Mouse (Mus musculus) kidney, embryonic 14.5 days (tissue): ENCODE results near the gene Hif1an. TPM values are rescaled to one million over a fixed set of nuclear protein-coding genes. Genes with fewer than 3 reads are reported as not detected.

Source experiments
- ATAC-seq: fragments of 200-750 bp; cut with Nextera tagmentation; 2 replicates; pipeline ENCODE4 v1.8.0; 2017; ENCODE audit warnings: moderate number of reproducible peaks, mild to moderate bottlenecking, moderate TSS enrichment, moderate library complexity; ENCODE audit not compliant: low FRiP score, low TSS enrichment
- H3K27ac ChIP-seq: fragments of 300-500 bp; sonication (generic); 2 replicates; pipeline ENCODE4 v1.5.1; 2014; ENCODE audit warnings: low read depth, mild to moderate bottlenecking, low read length, moderate library complexity, mixed read lengths
- H3K27me3 ChIP-seq: fragments of 300-500 bp; sonication (generic); 2 replicates; pipeline ENCODE4 v1.6.1; 2014; ENCODE audit warnings: mild to moderate bottlenecking, low read length; ENCODE audit not compliant: control insufficient read depth, insufficient read depth
- H3K36me3 ChIP-seq: fragments of 300-500 bp; sonication (generic); 2 replicates; pipeline ENCODE4 v1.6.1; 2014; ENCODE audit warnings: low read length, mixed read lengths; ENCODE audit not compliant: control insufficient read depth, insufficient read depth
- H3K4me1 ChIP-seq: fragments of 300-500 bp; sonication (generic); 2 replicates; pipeline ENCODE4 v1.6.1; 2014; ENCODE audit warnings: low read length, mixed read lengths; ENCODE audit not compliant: control insufficient read depth, insufficient read depth
- H3K4me2 ChIP-seq: fragments of 300-500 bp; sonication (generic); replicated peaks from 2 replicates; pipeline ENCODE4 v1.6.1; 2014; ENCODE audit warnings: low read depth, mild to moderate bottlenecking, low read length
- H3K4me3 ChIP-seq: fragments of 300-500 bp; sonication (generic); 2 replicates; pipeline ENCODE4 v1.5.1; 2014; ENCODE audit warnings: mild to moderate bottlenecking, low read length
- H3K9ac ChIP-seq: fragments of 300-500 bp; sonication (generic); 2 replicates; pipeline ENCODE4 v1.6.1; 2014; ENCODE audit warnings: low read depth, mild to moderate bottlenecking, low read length, moderate library complexity
- H3K9me3 ChIP-seq: fragments of 300-500 bp; sonication (generic); 2 replicates; pipeline ENCODE4 v1.6.1; 2016; ENCODE audit warnings: low read length; ENCODE audit not compliant: control insufficient read depth
- WGBS: fragments of 180-500 bp; shearing (Covaris S2); extraction: QIAGEN DNeasy Blood & Tissue Kit; methylation state at CpG from one replicate; pipeline ENCODE4 v1.1.7; 2014; 5-methylcytosine and 5-hydroxymethylcytosine counted together
- polyA plus RNA-seq: library from polyadenylated mRNA; unstranded; fragments of >200 nt; fragmentation: Nextera tagmentation; extraction: Ambion mirVana; gene quantifications from 2 replicates; pipeline ENCODE4 v1.2.1, GENCODE M21; 2014

Hif1an gene
- polyA plus RNA-seq, 1 experiment from 2014 or later = 28.0 TPM

DNA sequence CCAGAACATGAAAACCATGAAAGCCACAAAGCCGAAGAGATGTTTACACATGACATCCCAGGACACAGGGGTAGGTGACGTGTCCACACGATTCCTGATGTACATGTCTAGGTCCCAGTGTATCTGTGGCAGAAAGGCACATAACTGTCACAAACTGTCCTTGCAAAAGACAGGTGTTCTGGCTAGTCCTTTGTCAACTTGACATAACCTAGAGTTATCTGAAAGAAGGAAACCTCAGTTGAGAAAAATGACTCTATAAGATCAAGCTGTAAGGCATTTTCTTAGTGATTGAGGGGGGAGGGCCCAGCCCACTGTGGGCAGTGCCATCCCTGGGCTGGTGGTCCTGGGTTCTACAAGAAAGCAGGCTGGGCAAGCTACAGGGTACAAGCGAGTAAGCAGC, 9.9 kb upstream of the Hif1an start, which contains the start of gene Gm20538:
Gene Gm20538 (minus strand): TSS at position 101 of the 400 bp plus-strand sequence.
- no peaks in the 10 kb centered on the region for H3K27me3 ChIP-seq
- no peak within 1 kb of the TSS for H3K27ac ChIP-seq
- peaks cover 45% of the 10 kb centered on the region for H3K36me3 ChIP-seq
- 96% methylated on average over 4 of the region's 4 CpGs for WGBS
- H3K4me3 ChIP-seq = no peak within 1 kb of the TSS; the same call in 1 of the 2 replicates
- H3K9me3 ChIP-seq = no peaks in the 10 kb centered on the region
- peaks cover 13% of the 10 kb centered on the region for H3K4me1 ChIP-seq
- H3K9ac ChIP-seq = no peak within 1 kb of the TSS
- no peak for ATAC-seq
- no peak within 1 kb of the TSS for H3K4me2 ChIP-seq

DNA sequence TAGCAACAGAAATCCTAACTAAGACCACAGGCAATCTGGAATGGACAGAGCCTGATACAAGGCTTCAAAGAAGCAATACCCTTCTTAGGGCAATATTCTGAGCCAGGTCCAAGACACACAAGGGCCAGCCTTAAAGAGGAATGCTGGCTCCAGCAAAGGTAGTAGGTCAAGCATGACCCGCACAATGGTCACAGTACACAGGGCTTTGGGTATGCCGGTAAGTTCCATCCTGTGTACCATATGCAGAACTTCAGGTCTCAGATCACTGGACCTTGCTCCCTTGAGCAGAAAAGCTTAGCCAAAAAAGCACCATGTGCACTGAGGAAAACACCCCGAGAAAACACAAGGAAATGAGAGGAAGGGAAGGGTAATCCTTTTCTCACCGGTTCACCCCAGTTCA, 9.4 kb upstream of the Hif1an start:
- peaks cover 44% of the 10 kb centered on the region for H3K36me3 ChIP-seq

DNA sequence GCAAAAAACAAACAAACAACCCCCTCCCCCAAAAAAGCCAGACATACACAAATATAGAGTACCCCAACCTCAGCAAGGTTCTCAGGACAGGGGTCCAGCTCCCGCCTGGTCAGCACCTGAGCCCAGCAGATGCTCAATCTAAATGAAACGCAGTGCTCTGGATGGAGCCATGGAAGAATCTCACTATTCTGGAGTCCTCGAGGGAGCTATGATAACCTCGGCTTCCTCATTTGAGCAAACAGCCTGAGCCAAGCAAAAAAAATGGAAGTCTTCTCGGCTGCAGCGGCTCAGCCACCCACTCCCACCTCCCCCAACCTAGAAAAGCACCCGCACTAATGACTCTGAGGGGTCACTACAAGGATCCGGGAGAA, 8.2 kb upstream of the Hif1an start:
- H3K4me2 ChIP-seq = peak overlapping the region; percentile 91
- no peak overlapping the region; the same call in 1 of the 2 replicates for H3K27ac ChIP-seq
- H3K36me3 ChIP-seq = peaks cover 33% of the 10 kb centered on the region
- 5% methylated on average over 8 of the region's 8 CpGs for WGBS
- H3K27me3 ChIP-seq = no peaks in the 10 kb centered on the region; the same call in 1 of the 2 replicates
- no peak; the same call in 1 of the 2 replicates for ATAC-seq
- peaks cover 13% of the 10 kb centered on the region for H3K4me1 ChIP-seq
- peak overlapping the region; percentile 94 for H3K4me3 ChIP-seq
- H3K9ac ChIP-seq = peak overlapping the region; percentile 74
- H3K9me3 ChIP-seq = no peaks in the 10 kb centered on the region

More for the DNA sequence above, 9.4 kb upstream of the Hif1an start:
- no peak overlapping the region for H3K4me3 ChIP-seq
- H3K4me1 ChIP-seq = peaks cover 13% of the 10 kb centered on the region
- WGBS = 83% methylated on average over 4 of the region's 4 CpGs
- ATAC-seq = no peak
- H3K27ac ChIP-seq = no peak overlapping the region
- no peak overlapping the region for H3K9ac ChIP-seq
- no peaks in the 10 kb centered on the region for H3K27me3 ChIP-seq
- H3K4me2 ChIP-seq = no peak overlapping the region
- H3K9me3 ChIP-seq = no peaks in the 10 kb centered on the region

DNA sequence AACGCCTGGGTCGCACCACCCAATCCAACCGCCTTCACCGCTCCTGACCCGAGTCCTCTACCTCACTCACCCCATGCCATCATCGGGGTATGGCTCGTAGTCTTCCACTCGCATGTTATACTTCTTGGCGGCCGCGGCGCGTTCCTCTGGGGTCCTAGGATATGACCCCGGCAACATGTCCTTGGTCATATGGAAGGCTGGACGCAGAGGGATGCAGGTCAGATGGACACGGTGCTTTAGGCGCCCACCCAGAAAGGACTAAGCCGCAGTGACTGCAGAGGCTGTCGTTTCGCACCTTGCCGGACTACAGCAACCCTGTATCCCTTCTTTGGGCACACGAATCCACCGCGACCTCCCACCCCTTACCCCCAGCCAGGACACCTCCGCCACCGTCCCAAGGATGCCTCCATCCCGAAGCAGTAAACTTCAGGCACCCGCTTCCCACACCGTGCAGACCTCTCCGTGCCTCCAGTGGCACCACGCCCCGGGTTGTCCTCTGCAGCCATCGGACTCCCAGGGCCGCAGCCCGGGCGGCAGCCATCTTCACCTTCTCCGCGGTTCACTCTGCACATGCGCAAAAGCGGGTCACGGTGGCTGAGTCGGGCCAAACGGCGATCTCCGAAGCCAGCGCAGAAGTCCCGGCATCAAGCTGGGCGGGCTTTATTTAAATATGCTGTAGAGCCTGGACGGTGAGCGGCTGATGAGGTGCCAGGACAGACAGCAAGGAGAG, 7.6 kb upstream of the Hif1an start, which contains the start of gene Ndufb8:
Gene Ndufb8 (minus strand): TSS at position 580 of the 730 bp plus-strand sequence.
- Histone ChIP-seq H3K27me3 (no peaks in the 10 kb centered on the region; the same call in 1 of the 2 replicates), H3K4me2 (peak within 1 kb of the TSS; percentile 91), H3K36me3 (peaks cover 27% of the 10 kb centered on the region), H3K9me3 (no peaks in the 10 kb centered on the region), H3K27ac (peak within 1 kb of the TSS; percentile 0; the same call in 1 of the 2 replicates), H3K4me1 (peaks cover 13% of the 10 kb centered on the region), H3K9ac (peak within 1 kb of the TSS; percentile 74), H3K4me3 (peak within 1 kb of the TSS; percentile 94)
- under 1% methylated on average over 50 of the region's 50 CpGs for WGBS
- ATAC-seq = peak; percentile 87

DNA sequence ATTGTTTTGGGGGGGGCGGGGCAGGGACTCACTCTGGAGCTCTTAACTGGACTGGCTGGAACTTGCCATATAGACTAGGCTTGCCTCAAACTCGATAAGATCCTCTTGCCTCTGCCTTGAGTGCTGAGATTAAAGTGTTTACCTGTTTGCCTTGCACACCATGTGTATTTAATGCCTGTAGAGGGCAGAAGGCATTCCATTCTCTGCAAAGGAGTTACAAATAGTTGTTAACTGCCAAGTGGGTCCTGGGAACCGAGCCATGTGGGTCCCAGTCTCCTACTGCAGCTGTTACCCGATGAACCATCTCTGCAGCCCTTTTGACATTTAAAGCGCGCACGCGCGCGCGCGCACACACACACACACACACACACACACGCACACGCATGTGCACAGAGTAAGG, 1.4 kb downstream of the Hif1an start:
- H3K27me3 ChIP-seq = no peaks in the 10 kb centered on the region
- peaks cover 10% of the 10 kb centered on the region for H3K4me1 ChIP-seq
- peaks cover 40% of the 10 kb centered on the region for H3K36me3 ChIP-seq
- no peak overlapping the region for H3K9ac ChIP-seq
- H3K4me3 ChIP-seq = 0 out of 2 replicates have a peak overlapping the region, but pooled peaks have one; percentile 89
- 94% methylated on average over 14 of the region's 14 CpGs for WGBS
- peak overlapping the region; percentile 59; the same call in 1 of the 2 replicates for H3K4me2 ChIP-seq
- H3K27ac ChIP-seq = no peak overlapping the region
- H3K9me3 ChIP-seq = no peaks in the 10 kb centered on the region
- no peak for ATAC-seq

DNA sequence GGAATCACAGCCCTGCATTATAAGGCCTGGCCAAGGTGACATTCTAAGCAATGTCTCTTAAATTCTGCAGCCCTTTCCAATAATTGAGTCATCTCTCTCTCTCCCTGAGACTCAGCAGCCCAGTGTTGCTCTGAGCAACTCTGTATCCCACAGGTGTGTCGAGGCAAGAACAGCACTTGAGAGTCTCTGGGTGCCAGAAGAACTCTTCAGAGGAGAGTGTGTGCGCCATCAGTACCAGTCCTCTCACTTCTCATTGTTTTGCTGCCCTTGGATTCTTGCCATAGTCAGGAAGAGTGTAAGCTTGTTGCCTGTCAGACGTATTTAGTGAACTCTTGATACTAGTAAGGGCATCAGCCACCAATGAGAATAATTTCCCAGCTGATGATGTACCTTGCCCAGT, 5.1 kb downstream of the Hif1an start:
- ATAC-seq = no peak

DNA sequence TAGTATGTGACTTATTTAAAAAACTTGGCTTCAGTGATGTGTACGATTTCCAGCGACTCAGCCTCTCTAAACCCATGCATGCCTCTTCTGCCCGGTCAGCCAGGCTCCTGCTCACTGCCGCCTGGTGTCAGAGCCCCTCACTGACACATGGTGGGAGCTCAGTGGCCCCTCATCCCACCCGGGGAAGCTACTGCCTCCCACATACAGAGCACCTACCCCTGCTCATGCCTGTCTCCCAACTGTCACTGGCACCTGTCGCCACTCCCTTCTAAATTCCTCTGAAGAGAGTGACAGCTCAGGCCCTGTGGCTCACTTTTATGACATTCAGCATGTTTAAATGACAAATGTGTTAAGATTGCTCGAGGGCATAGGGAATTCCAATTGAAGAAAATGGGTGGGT, 13.6 kb downstream of the Hif1an start:
- Histone ChIP-seq H3K4me2 (no peak overlapping the region), H3K9ac (no peak overlapping the region), H3K27ac (no peak overlapping the region), H3K4me1 (no peaks in the 10 kb centered on the region), H3K36me3 (peaks cover 47% of the 10 kb centered on the region), H3K4me3 (no peak overlapping the region), H3K27me3 (no peaks in the 10 kb centered on the region), H3K9me3 (no peaks in the 10 kb centered on the region)
- 69% methylated on average over 7 of the region's 7 CpGs for WGBS
- no peak for ATAC-seq

More for the DNA sequence above, 5.1 kb downstream of the Hif1an start:
- WGBS = 92% methylated on average over 3 of the region's 3 CpGs
- Histone ChIP-seq H3K27ac (no peak overlapping the region), H3K9ac (no peak overlapping the region), H3K4me1 (peaks cover 10% of the 10 kb centered on the region), H3K27me3 (no peaks in the 10 kb centered on the region), H3K9me3 (no peaks in the 10 kb centered on the region), H3K4me2 (no peak overlapping the region), H3K4me3 (no peak overlapping the region), H3K36me3 (peaks cover 78% of the 10 kb centered on the region)

DNA sequence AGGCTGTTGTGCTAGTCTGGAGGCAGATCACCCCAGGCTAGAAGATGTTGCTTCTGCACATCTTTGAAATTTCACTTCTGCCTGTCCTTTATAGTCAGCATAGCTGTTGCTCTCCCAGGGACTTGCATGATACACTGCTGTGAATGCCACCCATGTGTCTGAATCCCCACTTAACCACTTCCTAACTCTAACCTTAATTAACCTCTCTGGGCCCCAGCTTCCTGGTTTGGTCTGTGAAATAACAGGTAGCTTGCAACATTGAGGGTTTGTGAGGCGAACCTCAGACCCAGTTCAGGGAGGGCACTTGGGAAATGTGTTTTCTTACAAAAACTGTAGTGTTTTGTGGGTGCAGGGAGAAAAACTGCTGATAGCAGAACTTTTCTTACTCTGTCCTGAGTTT, 15.4 kb downstream of the Hif1an start:
- Histone ChIP-seq H3K27me3 (no peaks in the 10 kb centered on the region), H3K4me3 (no peak overlapping the region), H3K9me3 (no peaks in the 10 kb centered on the region), H3K4me1 (no peaks in the 10 kb centered on the region), H3K36me3 (peaks cover 29% of the 10 kb centered on the region), H3K27ac (no peak overlapping the region), H3K4me2 (no peak overlapping the region), H3K9ac (no peak overlapping the region)
- WGBS = 74% methylated on average over 1 of the region's 1 CpGs
- no peak for ATAC-seq

DNA sequence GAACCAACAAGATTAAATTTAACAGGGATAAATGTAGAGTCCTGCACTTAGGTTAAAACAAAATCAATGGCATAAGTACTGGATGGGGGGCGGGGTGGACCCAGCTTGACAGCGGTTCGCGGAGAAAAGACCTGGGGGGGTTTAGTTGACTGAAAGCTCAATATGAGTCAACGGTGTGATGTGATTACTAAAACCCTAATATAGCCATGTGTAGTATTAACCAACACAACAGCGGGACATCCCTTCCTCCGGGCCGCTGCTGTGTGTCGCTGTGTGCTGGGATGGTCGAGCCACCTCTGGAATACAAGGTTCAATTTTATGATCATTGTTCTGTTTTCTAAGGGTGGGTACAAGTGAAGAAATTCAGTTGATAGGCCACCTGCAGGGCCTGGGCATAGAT, 19.5 kb downstream of the Hif1an start:
- no peaks in the 10 kb centered on the region for H3K9me3 ChIP-seq
- H3K4me2 ChIP-seq = no peak overlapping the region
- no peak overlapping the region for H3K27ac ChIP-seq
- WGBS = 80% methylated on average over 10 of the region's 10 CpGs
- ATAC-seq = 0 out of 2 replicates have a peak, but pooled peaks have one; percentile 11
- no peaks in the 10 kb centered on the region for H3K4me1 ChIP-seq
- no peak overlapping the region for H3K9ac ChIP-seq
- H3K4me3 ChIP-seq = no peak overlapping the region
- 0 out of 2 replicates have a peak, but pooled peaks cover 3% of the 10 kb centered on the region for H3K27me3 ChIP-seq
- H3K36me3 ChIP-seq = no peaks in the 10 kb centered on the region
